Mouse (Mus musculus): ENCODE data around the gene Dock9.
"Not testable (repeated sequence)": the region's sequence is repeated elsewhere in the genome, so short reads cannot be mapped to it uniquely, and the experiment has no call there.

Dock9 gene

DNA sequence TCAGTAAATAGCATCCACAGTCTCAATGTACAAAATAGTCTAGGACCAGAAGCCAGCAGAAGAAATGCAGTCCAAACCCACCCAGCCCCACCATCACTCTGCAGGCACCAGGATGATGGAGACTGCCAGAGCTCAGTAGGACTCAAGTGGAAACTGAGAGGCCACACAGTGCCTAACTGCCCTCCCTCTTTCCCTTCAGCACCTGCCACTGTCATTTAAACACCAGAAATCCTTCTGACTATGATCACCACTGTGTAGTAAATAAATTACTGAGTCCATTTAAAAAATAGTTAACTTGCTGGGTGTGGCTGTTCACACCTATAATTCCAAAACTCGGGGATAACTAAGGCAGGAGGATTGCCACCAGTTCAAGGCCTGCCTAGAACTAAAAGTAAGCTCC, 97.6 kb downstream of the Dock9 start:
- no peak for DNase-seq (ENCODE audit: low spot score)

GRCm38 (mm10) chr14:121698620-121698950, 99.1 kb downstream of the Dock9 start:
- peak; percentile 33 for DNase-seq (ENCODE audit: low spot score)

GRCm38 (mm10) chr14:121697709-121698619, 99.7 kb downstream of the Dock9 start:
- DNase-seq (ENCODE audit: low spot score), result peak; percentile 39

DNA sequence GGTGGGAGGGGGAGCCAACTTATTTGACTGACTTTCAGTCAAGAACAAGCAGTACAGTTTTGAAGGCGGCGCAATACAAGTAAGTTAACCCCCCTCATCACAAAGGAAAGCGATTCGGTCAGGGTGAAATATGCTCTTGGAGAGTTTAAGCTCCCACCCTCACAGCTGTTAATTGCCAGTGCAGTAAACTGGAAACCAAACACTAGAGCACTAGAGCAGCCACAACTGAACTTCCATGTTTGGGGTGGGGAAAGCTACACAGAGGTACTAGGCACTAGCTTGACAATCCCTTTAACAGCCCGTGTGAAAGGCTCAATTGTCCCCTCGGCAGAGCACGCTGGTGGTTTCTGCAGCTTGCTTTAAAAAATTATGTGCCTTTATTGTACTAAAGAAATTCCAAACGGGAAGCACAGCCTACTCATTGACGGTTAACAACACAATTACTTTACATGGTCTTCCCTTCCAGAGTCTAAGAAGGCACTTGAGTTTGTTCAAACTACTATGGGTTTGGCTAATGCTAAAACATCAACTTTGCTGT, 100.4 kb downstream of the Dock9 start:
- no peak for DNase-seq (ENCODE audit: low spot score)

- DNase-seq (ENCODE audit: low spot score), result no peak
Observed at GRCm38 (mm10) chr14:121696429-121697118, 101.1 kb downstream of the Dock9 start.

DNA sequence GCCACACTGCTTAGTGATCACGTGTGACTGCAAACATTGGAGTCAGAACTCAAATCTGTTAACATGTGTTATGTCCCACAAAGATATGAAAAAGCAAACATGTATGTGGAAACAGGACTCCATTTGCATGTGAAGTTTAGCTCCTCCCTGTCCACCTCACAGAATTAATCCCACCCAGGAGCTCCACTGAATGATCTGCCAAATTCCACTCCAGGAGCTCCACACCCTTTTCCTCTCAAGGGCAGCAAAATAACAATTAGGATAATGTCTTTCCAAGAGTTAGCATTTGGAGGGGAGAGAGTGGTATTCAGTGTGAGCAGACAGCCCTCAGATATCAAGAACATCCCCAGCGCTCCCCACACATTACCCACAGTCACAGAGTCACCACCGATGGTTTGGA, 102.9 kb downstream of the Dock9 start:
- no peak for DNase-seq (ENCODE audit: low spot score)

DNA sequence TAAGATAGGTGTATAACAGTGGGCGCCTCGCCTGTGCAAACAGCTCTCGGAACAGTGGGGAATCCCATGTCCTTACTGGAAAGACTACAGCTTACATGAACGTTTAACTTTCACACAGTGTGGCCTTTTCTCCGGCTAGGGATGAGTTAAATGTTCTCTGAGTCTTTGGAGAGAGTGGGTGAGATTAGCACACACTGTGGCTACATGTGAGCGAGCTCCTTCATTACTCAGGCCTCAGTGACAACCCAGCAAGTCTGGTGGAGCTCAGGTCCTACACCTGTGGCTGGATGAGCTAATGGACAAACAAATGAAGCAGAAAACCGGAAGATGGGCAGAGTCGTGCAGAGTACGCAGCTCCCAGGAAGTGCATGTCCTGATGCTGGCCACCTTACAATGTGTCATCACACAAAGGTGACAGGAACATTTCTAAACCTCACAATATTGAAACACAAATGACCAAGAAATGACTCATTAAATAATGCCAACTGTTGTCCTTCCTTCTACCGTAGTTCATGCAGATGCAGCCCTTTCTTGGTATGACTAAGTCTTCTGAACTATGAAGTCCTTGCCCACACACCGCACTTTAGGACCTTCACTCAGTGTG, 103.5 kb downstream of the Dock9 start:
- DNase-seq (ENCODE audit: low spot score), result no peak

DNA sequence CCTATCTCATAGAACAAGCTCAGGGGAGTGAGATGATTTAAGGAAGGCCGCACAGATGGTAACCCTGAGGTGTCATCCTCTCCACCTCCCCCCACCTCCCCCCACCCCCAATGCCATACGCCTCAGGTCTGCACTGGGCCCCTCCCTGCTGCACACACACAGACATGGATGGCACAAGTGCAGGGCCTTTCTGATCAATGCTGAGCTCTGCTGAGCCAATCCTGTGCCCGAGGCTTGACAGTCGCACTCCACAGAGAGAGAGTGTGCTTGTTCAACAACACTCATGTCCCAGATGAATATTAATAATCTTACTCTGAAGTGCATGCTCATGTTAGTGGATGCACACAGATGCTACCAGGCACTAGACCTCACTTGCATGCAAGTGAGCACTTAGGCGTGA, 108.0 kb downstream of the Dock9 start:
- not testable (repeated sequence) for DNase-seq (ENCODE audit: low spot score)

GRCm38 (mm10) chr14:121688175-121688574, 109.5 kb downstream of the Dock9 start:
- no peak for DNase-seq (ENCODE audit: low spot score)

GRCm38 (mm10) chr14:121687274-121687673, 110.4 kb downstream of the Dock9 start:
- no peak for DNase-seq (ENCODE audit: low spot score)

DNA sequence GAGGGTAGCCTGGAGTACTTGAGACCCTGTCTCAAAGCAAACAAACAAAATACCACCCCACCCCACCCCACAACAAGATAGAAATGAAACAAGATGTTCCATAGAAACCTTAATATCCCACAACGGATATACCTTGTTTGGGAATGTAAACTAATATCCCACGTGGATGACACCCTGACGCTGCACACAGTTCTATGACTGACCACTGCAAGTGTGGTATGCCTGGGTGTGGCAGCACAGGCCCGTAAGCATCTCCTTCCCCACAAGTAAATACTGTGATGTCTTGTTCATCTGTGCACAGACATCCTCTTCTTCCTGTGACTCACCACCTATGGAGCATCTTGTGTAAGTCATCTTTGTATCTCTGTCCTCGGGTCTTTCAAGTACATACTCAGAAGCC, 118.7 kb downstream of the Dock9 start:
- no peak for DNase-seq (ENCODE audit: low spot score)

DNA sequence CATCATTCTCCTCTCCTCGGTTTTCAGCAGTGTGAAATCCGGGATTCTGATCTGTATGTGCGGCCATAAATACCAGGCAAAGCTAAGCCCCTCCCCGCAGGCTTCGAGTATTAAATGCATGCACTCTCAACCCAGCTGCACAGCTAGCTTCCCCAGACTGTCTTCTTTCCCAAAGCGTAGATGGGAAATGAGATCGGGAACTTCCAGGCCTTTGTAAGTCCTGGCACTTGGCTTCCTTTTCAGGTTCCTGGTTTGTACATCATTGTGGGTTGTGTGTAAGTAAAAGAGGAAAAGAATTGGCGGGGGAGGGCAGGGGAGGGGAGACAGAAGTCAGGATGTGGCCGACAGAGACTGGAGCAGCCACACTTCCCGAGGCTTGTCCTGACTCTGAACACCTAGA, 119.2 kb downstream of the Dock9 start:
- DNase-seq (ENCODE audit: low spot score), result no peak

GRCm38 (mm10) chr14:121676596-121677330, 120.9 kb downstream of the Dock9 start:
- no peak for DNase-seq (ENCODE audit: low spot score)

GRCm38 (mm10) chr14:121676121-121676591, 121.5 kb downstream of the Dock9 start:
- DNase-seq (ENCODE audit: low spot score), result peak; percentile 22

DNA sequence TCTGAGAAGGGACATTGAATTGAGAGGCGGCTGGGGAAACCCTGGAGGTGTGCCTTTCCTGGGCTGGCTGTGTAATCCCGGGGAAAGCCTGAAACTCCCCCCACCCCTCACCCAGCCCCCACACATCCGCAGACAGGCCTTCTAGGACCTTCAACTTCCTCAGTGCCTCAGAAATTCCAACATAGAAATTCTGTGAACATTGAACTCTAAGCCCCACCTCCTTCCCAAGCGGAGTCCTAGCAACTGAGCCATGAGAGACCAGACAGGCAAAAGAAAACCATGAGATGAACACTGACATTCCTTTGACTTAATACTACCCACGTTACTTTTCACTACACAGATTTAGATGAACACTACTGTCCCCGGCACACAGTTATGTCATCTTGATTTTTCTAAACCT, 122.1 kb downstream of the Dock9 start:
- no peak for DNase-seq (ENCODE audit: low spot score)

- no peak for DNase-seq (ENCODE audit: low spot score)
Observed at GRCm38 (mm10) chr14:121675146-121675545, 122.5 kb downstream of the Dock9 start.

DNA sequence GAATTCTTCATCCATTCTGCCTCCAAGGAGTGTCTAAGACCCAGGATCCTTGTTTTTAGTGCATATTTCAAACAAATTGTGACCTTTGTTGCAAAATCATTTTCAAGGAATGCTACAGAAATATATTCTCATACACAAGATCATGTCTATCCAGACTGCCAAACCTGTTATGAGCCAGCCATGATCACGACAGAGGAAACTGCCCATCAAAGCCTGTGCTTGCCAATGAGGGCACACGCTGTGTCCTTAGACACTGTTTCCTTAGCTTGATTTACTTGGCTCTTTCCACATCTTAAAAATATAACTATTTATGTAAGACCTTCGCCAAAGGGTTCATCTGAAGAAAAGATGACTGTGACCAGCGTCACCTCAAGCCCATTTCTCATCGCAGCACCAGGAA, 127.6 kb downstream of the Dock9 start:
- peak; percentile 70 for DNase-seq (ENCODE audit: low spot score)

- no peak for DNase-seq (ENCODE audit: low spot score)
Observed at GRCm38 (mm10) chr14:121666641-121667274, 130.9 kb downstream of the Dock9 start.

DNA sequence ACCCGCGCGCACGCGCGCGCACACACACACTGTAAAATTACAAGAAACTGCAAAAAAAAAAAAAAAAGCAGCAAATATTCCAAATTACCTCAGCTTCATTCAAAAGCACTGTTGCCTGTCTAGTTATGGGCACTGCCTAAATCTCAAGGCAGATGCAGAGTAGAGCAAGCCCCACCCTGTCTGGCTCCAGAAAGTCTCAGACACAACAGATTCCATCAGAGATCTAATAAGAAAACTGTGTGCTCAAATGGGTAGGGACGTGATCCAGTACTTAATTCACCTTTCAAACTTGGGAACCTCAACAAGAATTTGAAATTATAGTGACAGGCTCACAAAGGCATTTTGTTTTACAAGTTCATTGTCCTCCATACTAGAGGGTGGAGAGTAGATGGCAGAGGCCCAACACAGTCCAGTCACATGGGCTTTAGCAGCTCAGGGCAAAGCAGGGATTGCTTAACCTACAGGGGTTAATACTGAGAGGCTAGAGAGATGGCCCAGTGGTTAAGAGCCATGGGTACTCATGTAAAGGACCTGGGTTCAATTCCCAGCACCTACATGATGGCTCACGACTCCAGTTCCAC, 131.9 kb downstream of the Dock9 start:
- DNase-seq (ENCODE audit: low spot score), result peak; percentile 64

GRCm38 (mm10) chr14:121663913-121664312, 133.7 kb downstream of the Dock9 start:
- no peak for DNase-seq (ENCODE audit: low spot score)

- DNase-seq (ENCODE audit: low spot score), result no peak
Observed at GRCm38 (mm10) chr14:121660918-121661317, 136.7 kb downstream of the Dock9 start.

Data from adipocyte (in vitro differentiated cells).